Mouse (Mus musculus) urinary bladder, postnatal 10 days (tissue): ENCODE data around the gene Rsg1.

Experiments used
- DNase-seq: peaks from one replicate; pipeline ENCODE4 v3.0.0; 2022; ENCODE audit warnings: low spot score

Rsg1 gene

DNA sequence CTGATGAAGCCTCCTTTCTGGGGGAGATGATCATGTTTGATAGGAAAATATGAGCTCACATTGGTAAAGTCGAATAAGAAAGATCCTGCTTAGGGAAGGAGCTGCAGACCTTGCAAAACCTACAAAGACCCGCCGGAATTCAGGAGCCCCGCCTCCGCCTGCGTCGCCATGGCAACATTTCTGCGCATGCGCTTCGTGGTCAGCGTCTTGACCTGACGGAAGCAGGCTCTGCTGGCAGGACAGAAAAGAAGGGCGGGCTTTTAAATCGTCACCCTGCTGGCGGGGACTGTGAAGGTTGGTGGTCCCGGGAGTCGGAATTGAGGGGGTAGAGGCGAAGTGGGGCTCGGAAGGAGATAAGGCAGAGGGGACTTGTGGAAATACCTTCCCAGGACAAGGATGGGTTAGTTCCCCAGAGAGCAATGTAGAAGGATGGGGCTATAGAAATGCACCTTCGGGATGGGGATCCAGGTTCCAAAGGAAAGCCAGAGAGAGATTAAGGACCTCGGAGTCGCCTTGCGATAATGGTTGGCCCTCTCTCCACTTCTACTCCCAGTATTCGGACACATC lies at the start of gene Rsg1:
Rsg1 (plus strand) TSS at position 187 of the 567 bp plus-strand sequence.
- peak; percentile 87 for DNase-seq

DNA sequence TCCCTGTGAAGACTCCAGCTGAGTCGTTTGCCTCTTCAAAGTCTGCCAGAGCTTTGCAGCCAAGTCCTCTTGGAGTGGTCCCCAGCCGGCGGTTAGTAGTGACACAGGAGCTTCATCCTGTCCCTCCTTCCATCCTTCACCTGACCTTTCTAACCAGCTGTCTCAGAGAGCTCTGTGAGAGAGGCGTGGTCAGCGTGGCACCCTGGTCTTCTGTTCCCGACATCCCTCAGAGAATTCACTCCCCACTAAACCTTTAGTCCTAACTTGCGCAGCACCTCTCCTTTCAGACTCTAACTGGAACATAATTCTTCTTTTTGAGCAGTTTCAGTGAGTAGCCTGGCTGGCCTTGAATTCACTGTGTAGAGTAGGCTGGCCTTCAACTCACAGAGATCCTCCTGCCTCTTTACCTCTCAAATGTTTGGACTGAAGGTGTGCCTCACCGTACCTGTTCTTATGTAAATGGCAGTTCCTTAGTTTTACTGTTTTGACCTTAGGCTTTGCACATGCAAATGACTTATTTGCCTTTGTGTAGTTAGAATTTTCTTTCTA lies 47.9 kb upstream of the Rsg1 start:
- no peak for DNase-seq

DNA sequence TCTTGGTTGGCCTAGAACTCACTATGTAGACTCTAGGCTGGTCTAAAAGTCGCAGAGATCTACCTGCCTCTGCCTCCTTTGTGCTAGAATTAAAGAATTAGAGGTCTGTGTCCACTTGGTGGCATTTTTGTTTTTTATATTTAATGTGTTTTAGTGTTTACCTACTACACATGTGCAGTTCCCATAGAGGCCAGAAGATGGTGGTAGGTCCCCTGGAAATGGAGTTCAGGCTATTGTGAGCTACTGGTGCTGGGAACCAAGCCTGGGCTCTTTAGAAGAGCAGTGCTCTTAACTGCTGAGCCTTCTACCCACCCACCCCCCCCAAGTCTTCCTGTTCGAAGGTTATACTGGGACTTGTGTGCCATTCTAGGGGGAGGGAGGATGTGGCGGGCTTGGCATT lies 46.6 kb upstream of the Rsg1 start:
- no peak for DNase-seq

DNA sequence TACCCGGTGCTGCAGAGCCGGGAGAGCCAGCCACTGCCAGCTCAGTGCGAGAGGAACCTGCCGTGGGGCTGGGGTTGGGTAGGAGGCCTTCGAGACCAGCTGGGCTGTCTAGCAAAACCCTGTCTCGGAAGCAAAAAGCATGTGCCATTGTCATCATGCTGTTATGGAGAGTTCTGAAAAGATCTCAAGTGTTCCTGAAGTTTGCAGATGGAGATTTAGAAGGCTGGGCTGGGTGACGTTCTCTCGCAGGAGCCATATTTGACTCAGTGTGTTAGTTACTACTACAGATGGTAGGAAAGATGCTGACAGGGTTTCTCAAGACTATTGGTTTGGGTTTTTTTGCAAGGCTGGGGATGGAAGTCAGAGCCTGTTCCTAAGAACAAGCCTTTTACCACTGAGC lies 41.6 kb upstream of the Rsg1 start:
- no peak for DNase-seq

DNA sequence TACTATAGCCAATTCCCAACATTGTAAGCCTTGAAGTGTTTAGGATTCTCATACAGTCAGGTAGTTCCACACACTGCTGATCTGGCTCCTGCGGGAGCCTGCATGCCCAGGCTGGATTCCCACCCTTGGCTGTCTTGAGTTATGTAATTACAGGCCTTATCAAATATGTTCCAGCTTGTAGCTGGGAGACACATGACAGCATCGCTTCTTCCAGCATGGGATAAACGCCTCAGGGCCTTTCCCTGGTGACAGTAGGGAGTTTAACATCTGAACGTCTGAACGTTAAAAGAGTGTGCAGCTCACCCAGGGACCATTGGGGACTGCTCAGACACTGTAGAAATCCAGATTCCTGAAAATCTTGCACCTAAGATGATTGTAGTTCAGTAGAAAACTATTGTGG lies 38.0 kb upstream of the Rsg1 start:
- no peak for DNase-seq

DNA sequence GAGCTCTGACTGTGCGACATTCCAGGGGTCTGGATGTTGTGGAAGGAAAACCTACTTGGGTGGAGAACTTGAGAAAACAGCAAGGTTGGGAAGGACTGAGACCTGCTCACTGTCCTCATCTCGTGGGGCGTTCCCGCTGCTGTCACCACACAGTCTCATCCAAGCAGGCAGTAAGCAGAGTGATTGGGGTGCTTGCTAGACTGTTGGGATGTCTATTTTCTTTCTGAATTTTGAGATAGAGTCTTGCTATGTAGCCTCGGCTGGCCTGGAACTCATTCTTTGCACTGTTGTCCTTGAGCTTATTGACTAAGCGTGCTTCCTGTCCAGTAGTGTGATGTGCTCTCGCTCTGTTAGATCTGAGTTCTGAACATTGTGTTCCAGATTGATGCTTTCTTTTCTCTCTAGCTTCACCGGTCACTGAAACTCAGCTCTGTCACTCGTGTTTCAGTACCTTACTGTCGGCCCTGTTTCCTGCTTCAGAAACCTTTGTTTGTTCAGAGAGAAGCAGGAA lies 37.4 kb upstream of the Rsg1 start:
- DNase-seq = no peak

DNA sequence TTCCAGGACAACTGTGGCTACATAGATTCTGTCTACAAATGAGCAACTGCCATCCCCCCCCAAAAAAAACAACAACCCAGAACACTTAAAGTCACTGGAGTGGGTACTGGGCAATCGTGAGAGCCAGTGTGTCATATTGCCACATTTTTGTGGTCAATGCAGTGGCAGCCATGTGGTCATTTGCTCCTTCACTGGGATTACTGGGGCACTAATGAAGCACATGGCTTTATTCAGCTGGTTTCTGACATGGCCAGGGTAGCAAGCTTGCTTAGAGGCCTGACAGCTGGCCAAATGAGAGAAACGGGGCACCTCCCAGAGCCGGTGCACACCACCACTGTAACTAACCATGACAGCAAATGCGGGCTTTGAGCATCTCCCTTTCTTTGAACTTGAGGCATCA lies 35.3 kb upstream of the Rsg1 start:
- no peak for DNase-seq

DNA sequence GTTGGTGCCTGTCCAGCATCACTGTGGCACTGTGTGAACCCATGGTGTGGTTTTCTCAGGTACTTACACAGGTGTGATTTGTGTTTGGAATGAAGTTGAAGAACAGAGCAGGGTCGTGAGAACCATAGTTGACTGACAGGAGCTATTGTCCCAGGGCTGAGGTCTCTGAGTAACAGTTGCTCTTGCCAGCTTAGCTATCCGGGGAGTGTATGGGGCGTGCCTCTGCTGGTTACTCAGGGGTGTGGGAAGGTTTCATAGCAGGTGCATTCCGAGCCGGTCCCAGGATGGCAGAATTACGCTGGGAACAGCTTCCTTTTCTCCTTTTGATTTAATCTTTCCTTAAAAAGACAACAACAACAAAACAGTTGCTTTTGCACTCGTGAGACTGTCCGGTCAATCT lies 32.9 kb upstream of the Rsg1 start:
- no peak for DNase-seq

DNA sequence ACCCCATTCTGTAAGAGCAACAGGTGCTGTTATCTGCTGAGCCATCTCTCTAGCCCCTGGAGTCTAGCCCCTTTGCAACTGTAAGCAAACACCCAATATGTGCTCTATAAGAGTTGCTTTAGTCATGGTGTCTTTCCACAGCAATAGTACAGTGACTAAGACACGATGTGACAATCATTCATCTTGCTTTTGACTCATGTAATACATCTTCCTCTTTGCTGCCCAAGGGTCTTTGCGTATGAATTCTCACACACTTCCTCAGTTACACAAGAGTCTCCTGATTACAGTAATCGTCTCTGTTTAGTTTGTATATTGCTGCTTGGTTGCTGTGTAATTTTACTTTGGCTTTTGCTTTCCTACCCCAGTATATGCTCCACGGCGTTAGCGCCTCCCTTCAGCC lies 31.8 kb upstream of the Rsg1 start:
- no peak for DNase-seq

DNA sequence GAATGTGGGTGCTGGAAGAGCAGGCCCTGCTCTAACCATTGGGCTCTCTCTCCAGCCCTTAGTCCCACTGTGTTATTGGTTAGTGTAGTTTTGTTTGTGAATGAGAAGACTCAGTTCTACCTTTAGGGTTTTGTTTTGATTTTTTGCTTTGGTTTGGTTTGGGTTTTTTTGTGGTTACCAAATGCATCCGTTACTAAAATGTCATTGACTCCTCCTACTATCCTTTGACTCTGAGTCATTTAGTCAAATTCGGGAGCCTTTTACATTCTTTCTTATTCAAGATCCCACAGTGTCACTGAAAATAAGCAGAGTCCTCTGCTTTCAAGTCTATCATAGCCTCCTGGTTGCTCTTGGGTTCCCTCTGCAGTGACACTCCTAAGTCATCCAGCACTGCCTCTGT lies 29.8 kb upstream of the Rsg1 start:
- no peak for DNase-seq

DNA sequence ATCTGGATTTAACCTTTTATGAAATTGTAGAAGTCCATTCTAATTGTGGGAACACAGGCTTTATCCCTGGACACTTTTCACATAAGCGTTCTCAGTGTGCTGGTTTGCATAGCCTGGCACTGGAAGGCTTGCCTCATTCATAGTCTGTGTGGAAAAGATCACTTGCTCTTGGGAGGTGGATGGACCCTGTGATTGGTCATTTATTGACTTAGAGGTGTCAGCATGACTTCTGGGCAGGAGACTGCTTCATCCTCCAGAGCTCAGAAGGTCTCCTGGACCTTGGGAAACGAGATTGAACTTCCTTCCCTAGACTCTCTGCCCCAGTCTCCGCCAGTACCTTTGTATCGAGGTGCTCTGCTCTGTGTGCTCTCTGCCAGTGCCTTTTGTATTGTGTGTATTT lies 29.3 kb upstream of the Rsg1 start:
- DNase-seq = no peak

DNA sequence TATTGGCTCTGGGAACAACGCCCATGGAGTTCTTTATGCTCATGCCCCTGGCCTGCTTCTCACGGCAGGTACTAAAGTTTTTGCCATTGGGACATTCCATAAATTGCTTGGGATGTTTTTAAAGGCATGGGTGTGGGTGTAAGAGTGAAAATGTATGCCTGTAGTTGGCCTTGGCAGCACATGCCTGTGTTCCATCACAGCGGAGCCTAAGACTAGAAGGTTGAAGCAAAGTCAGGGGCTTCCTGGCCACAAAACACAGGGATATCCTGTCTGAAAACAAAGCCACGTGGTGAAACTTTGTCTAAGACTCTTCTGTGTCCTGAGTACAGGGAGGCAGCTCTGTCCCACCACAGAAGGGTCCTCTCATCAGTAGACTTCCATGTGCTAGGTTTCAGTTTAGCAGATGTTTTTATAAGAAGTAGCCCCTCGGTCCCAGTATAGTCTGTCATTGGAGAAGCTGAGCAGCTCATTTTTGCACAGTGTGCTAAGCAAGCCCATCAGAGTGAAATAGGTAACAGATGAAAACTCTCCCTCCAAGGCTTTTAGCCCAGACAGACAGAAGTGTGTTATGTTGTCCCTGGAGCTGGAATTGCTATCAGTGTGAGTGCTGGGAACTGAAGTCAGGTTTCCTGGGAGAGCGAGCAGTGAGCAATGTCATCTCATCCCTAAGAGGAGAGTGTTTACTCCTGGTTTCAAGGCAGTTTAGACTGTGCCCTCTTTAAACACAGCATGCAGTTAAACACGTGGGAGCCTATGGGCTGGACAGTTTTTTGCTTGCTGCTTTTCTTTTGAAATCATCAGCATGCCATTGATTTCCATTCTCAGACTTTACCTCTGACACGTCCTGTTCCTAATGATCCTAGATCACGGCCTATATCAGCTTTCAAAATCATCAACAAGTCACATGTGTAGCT lies 26.6 kb upstream of the Rsg1 start:
- no peak for DNase-seq

DNA sequence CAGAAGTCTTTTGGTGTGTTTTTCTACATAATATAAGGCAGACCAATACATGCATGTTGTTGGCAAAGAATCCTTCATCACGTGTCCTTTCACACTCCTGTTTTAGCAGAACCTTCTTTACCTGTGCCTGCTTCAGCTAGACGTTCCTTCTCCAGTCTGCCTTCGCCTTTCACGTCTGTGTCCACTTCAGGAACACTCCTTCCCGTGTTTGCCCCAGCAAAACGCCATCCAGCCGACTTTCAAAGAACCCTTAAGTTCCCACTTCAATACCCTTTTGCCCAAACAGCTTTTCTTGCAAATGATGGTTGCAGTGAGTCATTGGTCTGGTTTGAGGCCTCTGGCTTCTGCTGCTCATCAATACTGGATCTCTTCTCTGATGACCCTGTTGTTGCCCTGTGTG lies 22.5 kb upstream of the Rsg1 start:
- no peak for DNase-seq

DNA sequence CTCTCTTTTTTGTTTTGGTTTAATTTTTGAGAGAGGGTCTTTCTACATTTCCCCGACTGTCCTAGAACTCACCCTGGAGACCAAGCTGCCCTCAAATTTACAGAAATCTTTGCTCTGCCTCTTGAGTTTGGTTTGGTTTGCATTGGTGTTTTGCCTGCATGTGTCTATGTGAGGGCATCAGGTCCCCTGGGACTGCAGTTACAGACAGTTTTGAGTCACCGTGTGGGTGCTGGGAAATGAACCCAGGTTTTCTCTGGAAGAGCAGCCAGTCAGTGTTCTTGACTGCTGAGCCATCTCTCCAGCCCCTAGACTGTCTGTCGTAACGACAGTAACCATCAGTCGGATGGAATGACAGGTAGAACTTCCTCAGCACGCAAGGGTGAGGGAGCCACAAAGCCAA lies 19.2 kb upstream of the Rsg1 start:
- DNase-seq = no peak

DNA sequence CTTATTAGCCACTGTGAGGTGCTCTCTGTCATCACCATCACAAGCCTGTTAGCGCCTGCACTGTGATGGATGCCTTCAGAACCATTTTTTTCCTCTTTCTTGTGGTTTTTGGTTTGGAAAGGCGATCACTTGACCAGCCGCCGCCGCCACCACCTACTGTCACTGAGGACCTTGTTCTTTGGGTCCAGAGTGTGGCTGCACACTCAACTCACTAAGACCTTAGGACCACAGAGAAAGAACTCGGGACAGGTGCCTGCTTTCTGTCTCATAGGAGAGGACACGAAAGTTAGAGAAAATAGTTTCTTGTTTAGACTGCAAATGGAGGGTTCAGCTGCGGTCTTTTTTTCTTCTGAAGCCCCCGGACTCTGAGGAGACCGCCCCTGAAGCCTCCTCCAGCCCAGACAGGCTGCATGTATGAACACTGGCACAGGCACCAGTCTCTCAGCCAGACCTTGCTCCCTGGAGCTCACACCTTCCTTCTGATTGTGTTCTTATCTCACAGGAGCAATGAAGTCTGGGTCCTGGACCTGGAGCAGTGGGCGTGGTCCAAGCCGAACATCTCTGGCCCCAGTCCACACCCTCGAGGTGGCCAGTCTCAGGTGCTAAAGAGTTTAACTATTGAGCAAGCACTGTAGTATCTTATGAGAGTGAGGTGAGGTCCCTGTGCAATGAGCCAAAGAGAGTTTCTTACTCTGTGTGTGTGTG lies 16.6 kb upstream of the Rsg1 start:
- no peak for DNase-seq

DNA sequence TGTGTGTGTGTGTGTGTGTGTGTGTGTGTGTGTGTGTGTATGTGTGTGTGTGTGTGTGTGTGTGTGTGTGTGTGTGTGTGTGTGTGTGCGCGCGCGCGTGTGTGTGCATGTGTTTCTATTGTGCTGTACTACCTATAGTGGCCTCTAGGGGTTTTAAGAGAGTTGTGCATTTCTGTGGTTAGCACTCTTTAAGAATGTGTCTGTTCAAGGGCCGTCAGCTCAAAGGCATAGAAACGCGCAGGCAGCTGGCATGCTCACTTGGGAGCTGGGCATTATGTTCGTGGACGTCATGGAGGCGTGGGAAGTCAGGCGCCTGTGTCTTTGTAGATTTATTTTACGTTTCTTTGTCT lies 16.1 kb upstream of the Rsg1 start:
- no peak for DNase-seq

DNA sequence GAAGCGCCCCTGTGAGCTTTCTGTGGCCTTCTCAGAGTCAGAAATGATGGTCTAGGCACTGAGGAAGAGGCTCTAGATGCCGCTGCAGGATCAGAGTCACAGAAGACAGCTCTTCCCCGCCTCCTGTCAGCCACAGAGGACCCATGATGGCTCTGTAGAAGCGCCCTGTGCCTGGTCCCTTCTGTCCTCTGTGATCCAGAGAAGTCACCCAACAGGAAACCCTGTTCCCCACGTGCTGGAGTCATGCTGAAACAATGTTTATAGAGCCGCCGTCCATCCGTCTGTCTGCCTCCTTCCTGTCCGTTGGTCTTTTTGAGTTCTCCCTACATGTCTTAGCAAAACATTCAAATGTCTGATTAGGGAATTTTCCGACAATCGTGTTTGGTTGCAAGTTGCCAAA lies 12.8 kb upstream of the Rsg1 start:
- no peak for DNase-seq

DNA sequence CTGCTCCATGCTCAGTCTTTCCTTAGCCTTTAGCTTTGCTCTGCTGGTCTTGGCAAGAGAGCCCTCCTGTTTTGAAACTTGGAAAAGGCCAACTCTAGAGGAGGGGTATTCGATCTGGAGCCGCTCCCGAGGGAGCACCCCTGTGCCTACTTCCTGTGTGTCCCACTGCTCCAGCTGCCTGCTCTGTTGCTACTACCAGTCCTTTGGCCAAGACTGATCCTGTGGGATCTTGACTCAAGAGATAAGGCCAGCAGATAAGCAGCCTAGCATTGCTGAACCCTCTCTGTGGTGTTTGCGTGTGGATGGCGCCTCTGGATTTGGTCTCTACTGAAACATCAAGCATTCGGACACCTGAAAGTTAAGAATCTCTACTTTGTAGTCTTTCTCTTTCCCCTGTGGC lies 11.6 kb upstream of the Rsg1 start:
- DNase-seq = no peak

DNA sequence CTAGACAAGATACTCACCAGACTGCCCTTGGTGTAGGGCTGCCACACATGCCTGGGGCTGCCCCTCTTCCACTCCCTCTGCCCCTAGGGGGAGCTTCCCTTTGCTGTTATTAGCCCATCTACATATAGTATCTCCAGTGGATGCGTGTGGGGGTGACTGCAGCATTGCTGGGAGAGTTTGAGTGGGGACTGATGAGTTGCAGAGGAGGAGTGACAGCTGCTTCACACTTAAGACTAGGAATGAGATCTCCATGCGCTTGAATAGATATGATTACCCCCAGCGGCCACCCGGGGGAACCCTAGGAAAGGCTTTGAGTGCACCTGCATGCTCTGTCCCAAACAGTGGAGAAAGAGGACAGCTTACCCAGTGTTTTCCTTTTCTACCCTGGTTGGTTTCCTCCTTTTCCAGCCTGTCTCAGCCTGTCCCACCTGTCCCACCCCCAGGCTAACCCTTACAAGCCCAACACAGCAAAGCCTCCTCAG lies 9.1 kb upstream of the Rsg1 start:
- DNase-seq = no peak

DNA sequence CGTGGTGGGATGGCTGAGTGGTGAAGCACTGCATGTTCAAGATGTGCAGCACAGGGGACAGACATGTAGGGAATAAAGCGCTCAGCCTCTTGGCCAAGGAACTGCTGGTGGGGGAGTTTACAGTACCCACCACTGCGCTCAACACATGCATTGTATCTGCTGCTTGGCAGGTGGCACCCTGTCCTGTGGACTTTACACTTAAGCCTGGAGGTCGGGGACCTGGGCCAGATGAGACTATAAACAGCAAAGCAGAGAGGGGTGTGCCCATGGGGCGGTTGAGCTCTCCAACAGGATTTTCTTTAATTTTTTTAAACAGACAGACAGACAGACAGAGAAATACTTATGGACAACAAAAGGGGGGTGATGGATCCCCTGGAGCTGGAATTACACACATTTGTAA lies 6.7 kb upstream of the Rsg1 start:
- DNase-seq = no peak

DNA sequence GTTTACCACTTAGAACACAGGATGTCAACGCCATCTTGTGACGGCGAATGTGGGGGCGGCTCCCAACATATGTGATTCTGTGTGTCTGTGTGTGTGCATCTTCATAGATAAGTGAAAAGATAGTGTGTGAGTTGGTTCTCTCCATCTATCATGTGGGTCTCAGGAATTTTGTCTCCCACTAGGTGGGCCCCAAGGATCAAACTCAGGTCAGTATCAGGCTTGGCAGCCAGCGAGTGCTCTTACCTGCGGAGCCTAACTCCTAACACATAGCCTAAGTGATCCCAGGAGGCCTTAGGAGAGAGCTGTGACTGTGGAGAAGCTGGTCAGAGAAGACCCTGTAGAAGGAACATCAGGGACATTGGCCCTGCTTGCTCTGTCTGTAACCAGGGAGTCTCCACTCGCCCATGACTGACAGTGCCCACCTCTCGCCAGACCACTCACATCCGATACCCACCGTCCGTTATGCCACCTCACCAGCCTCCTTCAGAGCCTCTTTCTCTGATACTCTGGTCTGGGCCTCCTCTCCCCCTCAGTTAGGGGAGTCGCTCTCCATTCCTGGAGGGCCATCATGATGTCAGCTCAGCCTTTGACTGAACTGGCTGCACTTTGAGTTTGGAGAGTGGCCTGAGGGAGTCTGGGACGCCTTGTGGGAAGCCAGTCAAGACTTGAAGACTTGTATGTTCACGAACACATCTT lies 3.1 kb upstream of the Rsg1 start:
- no peak for DNase-seq

DNA sequence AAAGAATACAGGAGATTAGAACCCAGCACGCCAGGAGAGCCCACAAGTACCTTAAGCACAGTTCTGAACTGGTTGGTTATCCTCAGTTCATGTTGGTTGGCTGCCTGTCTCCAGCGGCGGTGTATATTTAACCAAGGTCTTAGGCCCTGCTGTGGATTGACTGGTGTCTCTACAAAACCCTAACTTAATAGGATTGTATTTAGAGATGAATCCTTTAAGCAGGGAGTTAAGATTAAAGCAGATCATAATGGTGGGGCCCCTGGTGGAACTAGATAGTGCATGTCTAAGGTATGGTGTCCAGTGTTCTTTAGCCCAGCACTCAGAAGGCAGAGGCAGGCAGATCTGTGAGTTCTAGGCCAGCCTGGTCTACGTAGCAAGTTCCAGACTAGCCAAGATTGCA lies 2.1 kb upstream of the Rsg1 start:
- DNase-seq = no peak
